Comparison of ENCODE assay signal across 9 mouse cellular contexts in genomic region chr13:51071763-51072276, GRCm38 (mm10). TPM values are rescaled to one million over a fixed set of nuclear protein-coding genes. Genes with fewer than 3 reads are reported as not detected.
A peak's percentile ranks its signal among the peaks of the same experiment; 100 is the strongest.
DNase-seq lines count a peak whose midpoint lies in the region; ATAC-seq and TF ChIP-seq lines count a peak whose summit lies in the region.
"Had no signal": no experiment of that assay in that cellular context is flagged by ENCODE, and none has a peak within 500 bp of the region (broad histone marks: within the 10 kb centered on the region; RNA-seq: fewer than 3 reads in every experiment).

No protein-coding gene starts in this region.

- H3K27me3 ChIP-seq in testis, adult 2 months (ENCODE audit: control insufficient read depth, insufficient read depth, low read length), result no peaks in the 10 kb centered on the region
- no peaks in the 10 kb centered on the region for H3K27me3 ChIP-seq in intestine, postnatal 0 days (replicated peaks; ENCODE audit: control insufficient read depth, insufficient read depth, low read length)
- no peaks in the 10 kb centered on the region for H3K27me3 ChIP-seq in forebrain, embryonic 15.5 days
- H3K27me3 ChIP-seq in midbrain, embryonic 10.5 days (ENCODE audit: low read depth, poor library complexity, severe bottlenecking), result no peaks in the 10 kb centered on the region
- H3K27me3 ChIP-seq: limb, embryonic 12.5 days had no signal

- peak overlapping the region; percentile 23 for H3K27ac ChIP-seq in testis, adult 2 months (ENCODE audit: control insufficient read depth, insufficient read depth, low read depth, low read length)
- 0 out of 2 replicates have a peak overlapping the region, but pooled peaks have one; percentile 7 for H3K27ac ChIP-seq in intestine, postnatal 0 days (ENCODE audit: low read depth, low read length)
- H3K27ac ChIP-seq in forebrain, embryonic 15.5 days (replicated peaks), result no peak overlapping the region
- H3K27ac ChIP-seq in midbrain, embryonic 10.5 days (replicated peaks), result no peak overlapping the region

- H3K9ac ChIP-seq in intestine, postnatal 0 days (ENCODE audit: low read depth, low read length), result no peak overlapping the region
- H3K9ac ChIP-seq in forebrain, embryonic 15.5 days (replicated peaks), result no peak overlapping the region
- H3K9ac ChIP-seq: limb, embryonic 12.5 days had no signal

- no peaks in the 10 kb centered on the region for H3K36me3 ChIP-seq in testis, adult 2 months (ENCODE audit: control insufficient read depth, insufficient read depth, low read length)
- H3K36me3 ChIP-seq in intestine, postnatal 0 days (ENCODE audit: control insufficient read depth, insufficient read depth), result no peaks in the 10 kb centered on the region
- H3K36me3 ChIP-seq in forebrain, embryonic 15.5 days, result no peaks in the 10 kb centered on the region
- no peaks in the 10 kb centered on the region for H3K36me3 ChIP-seq in midbrain, embryonic 10.5 days
- H3K36me3 ChIP-seq: limb, embryonic 12.5 days had no signal

- WGBS in intestine, postnatal 0 days, result 59% methylated on average over 8 of the region's 8 CpGs
- WGBS in forebrain, embryonic 15.5 days, result 75% methylated on average over 8 of the region's 8 CpGs
- 89% methylated on average over 8 of the region's 8 CpGs for WGBS in midbrain, embryonic 10.5 days

- H3K4me3 ChIP-seq in testis, adult 2 months (ENCODE audit: control insufficient read depth, low read depth, low read length), result no peak overlapping the region
- H3K4me3 ChIP-seq in intestine, postnatal 0 days (ENCODE audit: low read depth, low read length), result no peak overlapping the region
- H3K4me3 ChIP-seq in forebrain, embryonic 15.5 days, result no peak overlapping the region
- H3K4me3 ChIP-seq in midbrain, embryonic 10.5 days, result no peak overlapping the region
- H3K4me3 ChIP-seq: limb, embryonic 12.5 days had no signal

- intact Hi-C loops in left cerebral cortex, postnatal 14 days (cut with DNase I), result no loop called here

- peaks cover 2% of the 10 kb centered on the region; the same call in 1 of the 2 replicates for H3K4me1 ChIP-seq in testis, adult 2 months (ENCODE audit: control insufficient read depth, insufficient read depth, low read length)
- H3K4me1 ChIP-seq in intestine, postnatal 0 days (replicated peaks; ENCODE audit: control insufficient read depth, insufficient read depth, low read length), result no peaks in the 10 kb centered on the region
- H3K4me1 ChIP-seq in forebrain, embryonic 15.5 days, result no peaks in the 10 kb centered on the region
- no peaks in the 10 kb centered on the region for H3K4me1 ChIP-seq in midbrain, embryonic 10.5 days

- ATAC-seq in intestine, postnatal 0 days, result no peak
- no peak for ATAC-seq in forebrain, embryonic 15.5 days (replicated peaks)

- TF ChIP-seq CTCF in testis, adult 2 months (IDR thresholded peaks at IDR 0.05; ENCODE audit: control insufficient read depth, insufficient read depth, insufficient replicate concordance, low read depth, low read length), result no peak
- no peak for TF ChIP-seq CTCF in intestine, postnatal 0 days (IDR thresholded peaks at IDR 0.05; ENCODE audit: low read depth)

- TF ChIP-seq POLR2A in testis, adult 2 months (IDR thresholded peaks at IDR 0.05; ENCODE audit: control insufficient read depth, low read depth, low read length), result no peak

- H3K9me3 ChIP-seq in intestine, postnatal 0 days (ENCODE audit: control insufficient read depth), result no peaks in the 10 kb centered on the region
- no peaks in the 10 kb centered on the region for H3K9me3 ChIP-seq in forebrain, embryonic 15.5 days
- H3K9me3 ChIP-seq in midbrain, embryonic 10.5 days (replicated peaks), result no peaks in the 10 kb centered on the region
- H3K9me3 ChIP-seq: limb, embryonic 12.5 days had no signal

- DNase-seq in testis, postnatal 14 days (ENCODE audit: low spot score), result no peak
- peak; percentile 8 to 53 for DNase-seq in lung, adult 18-20 months
- DNase-seq in adrenal gland, adult 18-20 months (ENCODE audit: low spot score in 2 of 2), result no peak
- DNase-seq in left cerebral cortex, postnatal 14 days (ENCODE audit: low spot score in 2 of 2), result no peak
- no peak for DNase-seq in midbrain, embryonic 10.5 days (ENCODE audit: low spot score)

- H3K4me2 ChIP-seq in intestine, postnatal 0 days (replicated peaks; ENCODE audit: low read depth), result no peak overlapping the region
- no peak overlapping the region for H3K4me2 ChIP-seq in forebrain, embryonic 15.5 days (replicated peaks)
- H3K4me2 ChIP-seq: limb, embryonic 12.5 days had no signal

RNA-seq across cellular contexts. Expression of gene Spin1, which starts 28.9 kb away (rescaled TPM):
- 7.8 and 12.1 TPM in 2 replicates for polyA plus RNA-seq in testis, adult 2 months (2012; rRNA removed)
- 32.7 and 35.0 TPM in 2 replicates for polyA plus RNA-seq in intestine, postnatal 0 days (2015; fragmentation: Nextera tagmentation; extraction: Ambion mirVana)
- 168 and 177 TPM in 2 replicates for polyA plus RNA-seq in forebrain, embryonic 15.5 days (2015; fragmentation: Nextera tagmentation; extraction: Ambion mirVana)
- total RNA-seq in adrenal gland, adult 18-20 months (2021), result 10 to 100 TPM; 69.1 to 70.2 TPM
- total RNA-seq in left cerebral cortex, postnatal 14 days (2021), result 100 to 1,000 TPM; 169 to 173 TPM
- polyA plus RNA-seq in midbrain, embryonic 10.5 days (2016; fragmentation: Nextera tagmentation; extraction: Ambion mirVana), result 73.8 and 84.8 TPM in 2 replicates

Comparison
In these comparisons a context has a peak if more than half of its experiments do, and no peak if none do; other contexts are left out.
1. H3K27ac ChIP-seq: peak in testis, adult 2 months (single experiment) and intestine, postnatal 0 days (single experiment); none in forebrain, embryonic 15.5 days (single experiment) and midbrain, embryonic 10.5 days (single experiment).
2. DNase-seq: peak in lung, adult 18-20 months (2 of 2); none in testis, postnatal 14 days (single experiment), adrenal gland, adult 18-20 months (0 of 2), left cerebral cortex, postnatal 14 days (0 of 2) and midbrain, embryonic 10.5 days (single experiment).